8 mouse cellular contexts compared by ENCODE assay signal in genomic region chr19:47931982-47932638, GRCm38 (mm10). TPM values are rescaled to one million over a fixed set of nuclear protein-coding genes. Genes with fewer than 3 reads are reported as not detected.
A peak's percentile ranks its signal among the peaks of the same experiment; 100 is the strongest.
DNase-seq lines count a peak whose midpoint lies in the region; ATAC-seq lines count a peak whose summit lies in the region.

No protein-coding gene starts in this region.

- peak; percentile 7 for DNase-seq in cerebellum, adult 9-10 months
- DNase-seq in cerebellum, adult 11-12 months = no peak
- DNase-seq in A20 (ENCODE audit: low read depth, low spot score) = peak; percentile 76
- DNase-seq in c-Kit-positive CD71-positive TER-119-positive erythroid progenitor cells, embryonic 14.5 days (ENCODE audit: low spot score) = peak; percentile 14
- DNase-seq in heart, postnatal 36 days = peak; percentile 27 to 31
- DNase-seq in left cerebral cortex, adult 9 months (ENCODE audit: low spot score in 2 of 2) = no peak

- no peaks in the 10 kb centered on the region for H3K9me3 ChIP-seq in limb, embryonic 15.5 days
- H3K9me3 ChIP-seq in neural tube, embryonic 13.5 days = no peaks in the 10 kb centered on the region

- intact Hi-C loops in heart, postnatal 36 days (cut with DNase I) = loop anchor here (1.0 to 5.0 kb wide), 2 partner anchors 50 to 275 kb away; no protein-coding TSS in a partner anchor

- H3K4me2 ChIP-seq in limb, embryonic 15.5 days = no peak overlapping the region
- no peak overlapping the region for H3K4me2 ChIP-seq in neural tube, embryonic 13.5 days

- no peaks in the 10 kb centered on the region for H3K36me3 ChIP-seq in limb, embryonic 15.5 days
- no peaks in the 10 kb centered on the region for H3K36me3 ChIP-seq in neural tube, embryonic 13.5 days

- peaks cover 14% of the 10 kb centered on the region; the same call in 1 of the 2 replicates for H3K4me1 ChIP-seq in limb, embryonic 15.5 days
- H3K4me1 ChIP-seq in neural tube, embryonic 13.5 days (replicated peaks) = peaks cover 3% of the 10 kb centered on the region

- 34% methylated on average over 7 of the region's 7 CpGs for WGBS in limb, embryonic 15.5 days
- 40% methylated on average over 7 of the region's 7 CpGs for WGBS in neural tube, embryonic 13.5 days

- H3K9ac ChIP-seq in limb, embryonic 15.5 days = no peak overlapping the region
- peak overlapping the region; percentile 5; the same call in 1 of the 2 replicates for H3K9ac ChIP-seq in neural tube, embryonic 13.5 days

- no peak overlapping the region for H3K27ac ChIP-seq in limb, embryonic 15.5 days
- H3K27ac ChIP-seq in neural tube, embryonic 13.5 days (replicated peaks) = no peak overlapping the region

- H3K4me3 ChIP-seq in limb, embryonic 15.5 days = no peak overlapping the region
- H3K4me3 ChIP-seq in neural tube, embryonic 13.5 days = no peak overlapping the region

- ATAC-seq in limb, embryonic 15.5 days (ENCODE audit: insufficient number of reproducible peaks, low FRiP score, low TSS enrichment, low read depth) = 0 out of 2 replicates have a peak, but pooled peaks have one; percentile 48
- ATAC-seq in neural tube, embryonic 13.5 days (ENCODE audit: low read depth) = peak; percentile 64; the same call in 1 of the 2 replicates

- H3K27me3 ChIP-seq in limb, embryonic 15.5 days = no peaks in the 10 kb centered on the region
- no peaks in the 10 kb centered on the region for H3K27me3 ChIP-seq in neural tube, embryonic 13.5 days

RNA-seq across cellular contexts. Expression of gene Cfap58, which starts 5.4 kb away (rescaled TPM):
- total RNA-seq in heart, postnatal 36 days (2021) = 1 to 10 TPM; 2.1 to 2.2 TPM
- polyA plus RNA-seq in limb, embryonic 15.5 days (2015; fragmentation: Nextera tagmentation; extraction: Ambion mirVana) = not detected in 2 replicates
- polyA plus RNA-seq in neural tube, embryonic 13.5 days (2015; fragmentation: Nextera tagmentation; extraction: Ambion mirVana) = 0.47 and 0.62 TPM in 2 replicates

RNA-seq across cellular contexts. Expression of gene Itprip, which starts 13.0 kb away (rescaled TPM):
- total RNA-seq in heart, postnatal 36 days (2021) = 10 to 100 TPM in 1 of 2 experiments, 1 to 10 TPM in 1; 9.9 to 15.1 TPM
- polyA plus RNA-seq in limb, embryonic 15.5 days (2015; fragmentation: Nextera tagmentation; extraction: Ambion mirVana) = 23.0 and 24.3 TPM in 2 replicates
- 7.0 and 8.1 TPM in 2 replicates for polyA plus RNA-seq in neural tube, embryonic 13.5 days (2015; fragmentation: Nextera tagmentation; extraction: Ambion mirVana)

RNA-seq across cellular contexts. Expression of gene Cfap43, which starts 13.0 kb away (rescaled TPM):
- total RNA-seq in heart, postnatal 36 days (2021) = not detected
- 0.34 and 0.47 TPM in 2 replicates for polyA plus RNA-seq in limb, embryonic 15.5 days (2015; fragmentation: Nextera tagmentation; extraction: Ambion mirVana)
- 0.28 and 0.47 TPM in 2 replicates for polyA plus RNA-seq in neural tube, embryonic 13.5 days (2015; fragmentation: Nextera tagmentation; extraction: Ambion mirVana)

Comparison
In these comparisons a context has a peak if more than half of its experiments do, and no peak if none do; other contexts are left out.
1. DNase-seq: peak in cerebellum, adult 9-10 months (single experiment), A20 (single experiment), c-Kit-positive CD71-positive TER-119-positive erythroid progenitor cells, embryonic 14.5 days (single experiment) and heart, postnatal 36 days (2 of 2); none in cerebellum, adult 11-12 months (single experiment) and left cerebral cortex, adult 9 months (0 of 2).